Mouse (Mus musculus) midbrain, embryonic 16.5 days (tissue): ENCODE measurements around the gene Zc3h7a. TPM values are rescaled to one million over a fixed set of nuclear protein-coding genes. Genes with fewer than 3 reads are reported as not detected.

Experiments used
- ATAC-seq: fragments of 200-750 bp; cut with Nextera tagmentation; 2 replicates; pipeline ENCODE4 v1.8.0; 2017; ENCODE audit warnings: moderate TSS enrichment
- H3K27ac ChIP-seq: fragments of 300-500 bp; sonication (generic); 2 replicates; pipeline ENCODE4 v1.5.1; 2014; ENCODE audit warnings: mild to moderate bottlenecking, low read length, mixed read lengths
- H3K27me3 ChIP-seq: fragments of 300-500 bp; sonication (generic); 2 replicates; pipeline ENCODE4 v1.6.1; 2014; ENCODE audit warnings: low read depth, low read length, mixed read lengths; ENCODE audit not compliant: control insufficient read depth, insufficient read depth
- H3K36me3 ChIP-seq: fragments of 300-500 bp; sonication (generic); 2 replicates; pipeline ENCODE4 v1.6.1; 2014; ENCODE audit warnings: mild to moderate bottlenecking, low read length, moderate library complexity, mixed read lengths; ENCODE audit not compliant: control insufficient read depth, insufficient read depth
- H3K4me1 ChIP-seq: fragments of 300-500 bp; sonication (generic); 2 replicates; pipeline ENCODE4 v1.6.1; 2014; ENCODE audit warnings: mild to moderate bottlenecking, low read length, mixed read lengths; ENCODE audit not compliant: control insufficient read depth, insufficient read depth
- H3K4me2 ChIP-seq: fragments of 300-500 bp; sonication (generic); 2 replicates; pipeline ENCODE4 v1.6.1; 2014; ENCODE audit warnings: mild to moderate bottlenecking, low read length, mixed read lengths
- H3K4me3 ChIP-seq: fragments of 300-500 bp; sonication (generic); 2 replicates; pipeline ENCODE4 v1.5.1; 2014; ENCODE audit warnings: low read depth, mild to moderate bottlenecking, low read length, moderate library complexity, mixed read lengths
- H3K9ac ChIP-seq: fragments of 300-500 bp; sonication (generic); 2 replicates; pipeline ENCODE4 v1.6.1; 2014; ENCODE audit warnings: low read depth, low read length, mixed read lengths
- H3K9me3 ChIP-seq: fragments of 300-500 bp; sonication (generic); replicated peaks from 2 replicates; pipeline ENCODE4 v1.6.1; 2014; ENCODE audit warnings: mild to moderate bottlenecking, low read length, mixed read lengths; ENCODE audit not compliant: control insufficient read depth, poor library complexity, severe bottlenecking
- WGBS: fragments of 180-500 bp; shearing (Covaris S2); extraction: QIAGEN DNeasy Blood & Tissue Kit; methylation state at CpG from one replicate; pipeline ENCODE4 v1.1.7; 2014; 5-methylcytosine and 5-hydroxymethylcytosine counted together
- polyA plus RNA-seq: library from polyadenylated mRNA; unstranded; fragments of >200 nt; fragmentation: Nextera tagmentation; extraction: Ambion mirVana; gene quantifications from 2 replicates; pipeline ENCODE4 v1.2.1, GENCODE M21; 2015

Zc3h7a gene
- polyA plus RNA-seq, 1 experiment from 2014 or later = 73.4 TPM

GRCm38 (mm10) chr16:11125371-11125770 lies 50.8 kb downstream of the Zc3h7a start:
- 93% methylated on average over 2 of the region's 2 CpGs for WGBS
- Histone ChIP-seq H3K4me3 (no peak overlapping the region), H3K9me3 (no peaks in the 10 kb centered on the region), H3K9ac (no peak overlapping the region), H3K27ac (no peak overlapping the region), H3K27me3 (no peaks in the 10 kb centered on the region), H3K36me3 (peaks cover 9% of the 10 kb centered on the region; the same call in 1 of the 2 replicates), H3K4me1 (no peaks in the 10 kb centered on the region), H3K4me2 (no peak overlapping the region)
- no peak for ATAC-seq

GRCm38 (mm10) chr16:11124110-11124509 lies 52.1 kb downstream of the Zc3h7a start:
- no peak for ATAC-seq

GRCm38 (mm10) chr16:11122625-11123024 lies 53.6 kb downstream of the Zc3h7a start:
- H3K4me3 ChIP-seq = no peak overlapping the region
- H3K9me3 ChIP-seq = no peaks in the 10 kb centered on the region
- H3K4me1 ChIP-seq = no peaks in the 10 kb centered on the region
- no peak overlapping the region for H3K9ac ChIP-seq
- H3K27me3 ChIP-seq = no peaks in the 10 kb centered on the region
- no peak for ATAC-seq
- peaks cover 11% of the 10 kb centered on the region; the same call in 1 of the 2 replicates for H3K36me3 ChIP-seq
- WGBS = 91% methylated on average over 2 of the region's 2 CpGs
- H3K27ac ChIP-seq = no peak overlapping the region
- H3K4me2 ChIP-seq = no peak overlapping the region

More at GRCm38 (mm10) chr16:11124110-11124509, 52.1 kb downstream of the Zc3h7a start:
- WGBS = 83% methylated on average over 1 of the region's 1 CpGs
- Histone ChIP-seq H3K4me3 (no peak overlapping the region), H3K4me1 (no peaks in the 10 kb centered on the region), H3K36me3 (peaks cover 11% of the 10 kb centered on the region; the same call in 1 of the 2 replicates), H3K4me2 (no peak overlapping the region), H3K27me3 (no peaks in the 10 kb centered on the region), H3K9me3 (no peaks in the 10 kb centered on the region), H3K9ac (no peak overlapping the region), H3K27ac (no peak overlapping the region)

- Histone ChIP-seq H3K4me3 (no peak overlapping the region), H3K9ac (no peak overlapping the region), H3K9me3 (no peaks in the 10 kb centered on the region), H3K36me3 (no peaks in the 10 kb centered on the region), H3K4me1 (no peaks in the 10 kb centered on the region), H3K27me3 (no peaks in the 10 kb centered on the region), H3K4me2 (no peak overlapping the region), H3K27ac (no peak overlapping the region)
- no peak for ATAC-seq
- 74% methylated on average over 4 of the region's 4 CpGs for WGBS
These were observed 66.9 kb downstream of the Zc3h7a start for GRCm38 (mm10) chr16:11109198-11109740.

- Histone ChIP-seq H3K36me3 (no peaks in the 10 kb centered on the region), H3K9me3 (no peaks in the 10 kb centered on the region)
- ATAC-seq = no peak
These were observed 71.3 kb downstream of the Zc3h7a start for GRCm38 (mm10) chr16:11104905-11105304.

GRCm38 (mm10) chr16:11097301-11097700 lies 78.9 kb downstream of the Zc3h7a start:
- H3K27ac ChIP-seq = no peak overlapping the region
- no peak overlapping the region for H3K4me2 ChIP-seq
- peaks cover 3% of the 10 kb centered on the region; the same call in 1 of the 2 replicates for H3K4me1 ChIP-seq
- no peak overlapping the region for H3K4me3 ChIP-seq
- H3K36me3 ChIP-seq = no peaks in the 10 kb centered on the region
- ATAC-seq = no peak
- WGBS = 93% methylated on average over 3 of the region's 3 CpGs
- no peak overlapping the region for H3K9ac ChIP-seq
- H3K9me3 ChIP-seq = no peaks in the 10 kb centered on the region
- H3K27me3 ChIP-seq = no peaks in the 10 kb centered on the region

More at GRCm38 (mm10) chr16:11104905-11105304, 71.3 kb downstream of the Zc3h7a start:
- Histone ChIP-seq H3K4me1 (no peaks in the 10 kb centered on the region), H3K27me3 (no peaks in the 10 kb centered on the region), H3K9ac (no peak overlapping the region), H3K4me2 (no peak overlapping the region), H3K4me3 (no peak overlapping the region), H3K27ac (no peak overlapping the region)
- 78% methylated on average over 1 of the region's 1 CpGs for WGBS

- peaks cover 3% of the 10 kb centered on the region; the same call in 1 of the 2 replicates for H3K4me1 ChIP-seq
- peaks cover 7% of the 10 kb centered on the region for H3K36me3 ChIP-seq
- no peak overlapping the region for H3K27ac ChIP-seq
- H3K4me3 ChIP-seq = no peak overlapping the region
- no peaks in the 10 kb centered on the region for H3K9me3 ChIP-seq
- H3K27me3 ChIP-seq = no peaks in the 10 kb centered on the region
- 92% methylated on average over 13 of the region's 13 CpGs for WGBS
- no peak overlapping the region for H3K4me2 ChIP-seq
- H3K9ac ChIP-seq = no peak overlapping the region
- no peak for ATAC-seq
These were observed 82.3 kb downstream of the Zc3h7a start for GRCm38 (mm10) chr16:11093717-11094386.

- H3K27ac ChIP-seq = no peak overlapping the region
- 90% methylated on average over 3 of the region's 3 CpGs for WGBS
- no peak overlapping the region for H3K4me3 ChIP-seq
- peaks cover 3% of the 10 kb centered on the region; the same call in 1 of the 2 replicates for H3K4me1 ChIP-seq
- no peak overlapping the region for H3K9ac ChIP-seq
- no peak overlapping the region for H3K4me2 ChIP-seq
- peaks cover 15% of the 10 kb centered on the region for H3K36me3 ChIP-seq
- no peaks in the 10 kb centered on the region for H3K9me3 ChIP-seq
- H3K27me3 ChIP-seq = no peaks in the 10 kb centered on the region
- no peak for ATAC-seq
These were observed 83.7 kb downstream of the Zc3h7a start for GRCm38 (mm10) chr16:11092523-11092922.

GRCm38 (mm10) chr16:11092061-11092460 lies 84.1 kb downstream of the Zc3h7a start:
- peaks cover 3% of the 10 kb centered on the region; the same call in 1 of the 2 replicates for H3K4me1 ChIP-seq
- no peaks in the 10 kb centered on the region for H3K9me3 ChIP-seq
- H3K27ac ChIP-seq = no peak overlapping the region
- ATAC-seq = no peak
- no peaks in the 10 kb centered on the region for H3K27me3 ChIP-seq
- H3K9ac ChIP-seq = no peak overlapping the region
- no peak overlapping the region for H3K4me3 ChIP-seq
- H3K36me3 ChIP-seq = peaks cover 16% of the 10 kb centered on the region
- no peak overlapping the region for H3K4me2 ChIP-seq
- WGBS = 73% methylated on average over 4 of the region's 4 CpGs
